Mouse (Mus musculus): ENCODE data around the gene Trex2.
A peak's percentile ranks its signal among the peaks of the same experiment; 100 is the strongest.

Gene Trex2

GRCm38 (mm10) chrX:73435252-73435651, at the start of gene Trex2:
Gene Trex2, minus strand, starts transcription at chrX:73435344.
- no peak for DNase-seq

DNA sequence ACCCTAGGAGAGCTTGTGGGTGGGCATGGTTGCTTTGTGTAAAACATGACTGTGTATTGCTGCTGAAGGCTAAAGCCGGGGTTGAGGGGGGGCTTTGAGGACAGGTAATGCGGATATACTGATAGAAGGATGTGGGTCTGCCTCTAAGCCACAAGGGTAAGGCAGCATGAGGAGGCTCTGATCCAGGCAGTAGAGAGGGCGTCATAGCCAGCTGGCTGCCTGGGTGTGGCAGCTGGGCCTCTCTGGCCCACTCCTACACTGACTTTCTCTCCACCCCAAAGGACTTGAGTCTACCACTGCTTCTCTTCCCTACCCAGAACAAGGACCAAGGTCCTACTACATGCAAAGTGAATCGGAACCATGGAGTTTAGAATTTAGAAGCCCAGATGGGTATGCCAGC, 49.7 kb upstream of the Trex2 start:
- no peak for DNase-seq

- DNase-seq = no peak
These were observed 48.9 kb upstream of the Trex2 start for GRCm38 (mm10) chrX:73484076-73484475.

DNA sequence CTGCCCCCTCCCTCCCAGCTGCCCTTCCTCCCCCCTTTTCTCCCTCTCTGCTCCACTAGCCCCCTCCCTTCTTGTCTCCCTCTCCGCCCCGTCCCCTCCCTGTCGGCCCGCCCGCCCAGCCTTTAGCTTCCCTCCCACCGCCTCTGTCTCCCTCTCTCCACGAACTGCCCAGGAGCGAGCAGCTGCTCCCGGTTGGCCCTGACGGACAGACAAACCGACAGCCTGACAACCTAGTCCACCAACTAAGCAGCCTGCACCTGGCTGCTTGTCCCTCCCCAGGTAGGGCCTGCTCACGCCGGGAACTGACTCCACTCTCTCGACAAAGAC, 48.3 kb upstream of the Trex2 start, which contains the start of gene Bgn:
Bgn (plus strand) TSS at position 119 of the 327 bp plus-strand sequence.
- DNase-seq = no peak

DNA sequence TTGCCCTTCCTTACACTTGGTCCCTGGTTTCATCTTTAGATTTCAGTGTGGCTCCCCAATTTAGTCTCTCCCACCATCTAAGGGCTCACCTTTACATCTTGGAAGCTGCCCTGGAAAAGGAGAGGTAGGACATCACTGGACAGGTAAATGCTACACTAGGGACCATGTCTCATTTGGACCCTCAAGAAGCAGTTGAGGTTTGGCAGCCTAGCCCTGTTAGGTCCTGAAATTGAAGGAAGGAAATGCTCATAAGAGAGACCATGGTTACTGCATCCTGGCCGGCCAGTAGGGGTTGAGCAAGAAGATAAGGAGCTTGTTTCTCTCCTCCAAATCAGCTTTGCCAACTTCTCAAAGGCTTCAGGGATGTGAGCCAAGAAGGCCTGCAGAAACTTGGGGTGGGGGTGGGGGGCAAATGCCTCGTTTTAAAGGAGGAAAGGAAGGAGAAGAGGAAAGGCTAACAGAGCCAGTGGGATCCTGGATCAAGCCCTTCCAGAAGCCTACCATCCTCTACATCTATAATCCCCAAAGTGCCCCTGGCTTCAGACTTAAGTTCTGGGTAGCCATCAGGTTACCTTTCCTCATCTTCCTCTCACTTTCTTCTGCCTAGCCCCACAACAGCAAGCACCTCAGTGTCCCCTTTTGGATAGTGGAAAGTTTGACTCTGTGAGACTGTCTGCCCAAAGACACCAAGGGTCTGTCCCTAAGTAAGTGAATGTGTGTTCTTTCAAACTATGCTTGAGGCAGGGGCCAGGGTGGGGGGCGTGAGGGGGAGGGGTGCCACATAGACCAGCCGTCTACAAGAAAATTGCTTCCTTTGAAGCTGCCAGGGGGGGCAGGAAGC, 47.7 kb upstream of the Trex2 start:
- DNase-seq = no peak

DNA sequence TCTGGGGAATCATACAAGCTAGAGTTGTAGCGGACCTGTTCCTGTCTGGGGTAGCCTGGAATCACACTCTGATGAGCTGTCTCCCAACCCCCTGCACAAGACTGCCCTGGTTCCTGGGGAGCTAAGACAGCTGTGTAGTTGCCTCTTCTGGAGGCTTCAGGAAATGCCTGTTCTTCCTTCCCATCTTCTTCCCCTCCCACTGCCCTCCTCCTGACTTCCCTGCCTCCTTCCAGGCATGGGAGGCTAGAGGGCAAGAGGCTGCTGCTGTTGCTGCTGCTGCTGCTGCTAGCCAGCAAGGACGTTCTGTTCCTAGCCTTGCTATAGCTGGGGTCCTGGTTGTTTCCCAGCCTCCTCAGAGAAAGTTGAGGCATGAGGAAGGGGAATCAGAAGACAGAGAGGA, 45.2 kb upstream of the Trex2 start:
- DNase-seq = no peak

DNA sequence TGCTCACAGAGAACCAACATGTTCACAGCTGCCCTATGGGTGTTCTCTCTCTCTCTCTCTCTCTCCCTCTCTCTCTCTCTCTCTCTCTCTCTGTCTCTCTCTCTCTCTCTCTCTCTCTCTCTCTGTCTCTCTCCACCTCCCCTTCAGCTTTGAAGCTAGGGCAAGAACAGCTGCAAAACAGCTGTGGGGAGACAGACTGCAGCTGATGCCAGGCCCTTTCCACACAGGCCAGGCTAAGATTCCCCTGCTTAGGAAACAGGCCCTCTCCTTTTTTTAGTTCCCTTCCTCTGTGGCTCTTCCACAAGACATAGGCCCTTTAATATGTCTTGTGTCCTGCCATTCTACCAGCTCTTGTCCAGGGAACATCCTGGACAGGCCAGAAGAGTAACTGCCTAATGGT, 44.5 kb upstream of the Trex2 start:
- no peak for DNase-seq

GRCm38 (mm10) chrX:73477500-73477899, 42.4 kb upstream of the Trex2 start:
- no peak for DNase-seq

DNA sequence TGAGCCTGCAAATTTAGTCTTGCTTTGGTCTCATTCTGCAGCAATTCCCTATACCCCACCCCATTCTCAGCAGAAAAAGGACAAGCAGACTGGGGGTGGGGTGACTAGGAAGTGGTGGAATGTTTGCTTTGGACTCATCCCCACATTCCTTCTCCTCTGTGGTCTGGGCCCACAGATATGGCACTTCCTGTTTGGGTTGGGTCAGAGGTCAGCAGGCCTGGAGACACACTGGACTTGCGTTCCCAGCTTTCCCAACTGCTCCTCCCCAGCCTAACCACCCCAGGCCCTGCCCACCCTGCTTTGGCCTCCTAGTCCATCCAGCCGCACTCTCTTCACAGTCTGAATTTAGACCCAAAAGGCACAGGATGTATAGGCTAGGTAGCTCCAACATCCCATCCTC, 41.5 kb upstream of the Trex2 start:
- DNase-seq = no peak

DNA sequence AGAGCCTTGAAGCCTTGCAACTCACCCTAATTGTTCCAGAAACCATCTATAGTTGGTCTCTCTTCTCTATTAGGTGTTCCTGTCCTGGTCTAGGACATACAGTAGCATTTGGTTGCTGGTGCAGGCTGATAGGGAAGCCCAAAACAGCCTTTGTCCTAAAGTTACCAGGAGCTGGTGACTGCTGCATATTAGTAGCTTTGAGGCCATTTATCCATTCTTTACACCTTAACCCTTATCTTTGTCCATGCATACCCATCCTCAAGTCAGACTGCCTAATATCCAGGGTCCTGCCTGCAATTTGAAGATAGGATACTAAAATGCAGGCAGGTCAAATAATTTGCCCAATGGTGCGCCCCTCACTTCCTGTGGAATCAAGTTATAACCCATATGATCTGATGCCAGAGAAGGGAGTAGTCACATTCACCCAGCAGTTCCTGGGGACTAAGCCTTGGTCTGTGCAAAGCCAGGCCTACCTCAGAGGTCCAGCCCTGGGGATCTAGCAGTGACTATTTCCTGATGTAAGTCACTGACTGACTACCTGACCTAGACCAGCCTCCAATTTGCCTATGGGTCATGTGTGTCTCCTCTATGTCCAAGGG, 40.6 kb upstream of the Trex2 start:
- no peak for DNase-seq

GRCm38 (mm10) chrX:73474340-73475165, 39.4 kb upstream of the Trex2 start:
- no peak for DNase-seq

GRCm38 (mm10) chrX:73471764-73472163, 36.6 kb upstream of the Trex2 start:
- DNase-seq = no peak

DNA sequence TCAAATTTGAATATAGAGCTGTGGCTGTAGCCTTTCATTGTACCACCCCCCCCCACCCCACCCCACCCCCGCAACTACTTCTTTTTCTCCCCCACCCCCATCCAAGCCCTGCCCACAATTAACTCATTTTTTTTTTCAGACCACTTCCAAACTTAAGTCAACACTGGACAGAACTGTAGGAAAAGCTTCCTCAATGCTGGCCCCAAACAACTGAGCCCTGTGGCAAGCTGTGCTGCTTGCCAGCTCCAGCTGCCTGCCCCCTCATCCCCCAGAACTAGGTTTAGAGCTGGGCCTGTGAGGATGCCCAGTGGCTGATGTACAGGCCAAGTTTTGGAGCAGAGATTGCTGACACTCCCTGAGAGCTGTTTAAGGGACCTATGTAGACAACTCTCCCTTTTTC, 33.6 kb upstream of the Trex2 start:
- no peak for DNase-seq

- no peak for DNase-seq
These were observed 33.2 kb upstream of the Trex2 start for GRCm38 (mm10) chrX:73468330-73468729.

DNA sequence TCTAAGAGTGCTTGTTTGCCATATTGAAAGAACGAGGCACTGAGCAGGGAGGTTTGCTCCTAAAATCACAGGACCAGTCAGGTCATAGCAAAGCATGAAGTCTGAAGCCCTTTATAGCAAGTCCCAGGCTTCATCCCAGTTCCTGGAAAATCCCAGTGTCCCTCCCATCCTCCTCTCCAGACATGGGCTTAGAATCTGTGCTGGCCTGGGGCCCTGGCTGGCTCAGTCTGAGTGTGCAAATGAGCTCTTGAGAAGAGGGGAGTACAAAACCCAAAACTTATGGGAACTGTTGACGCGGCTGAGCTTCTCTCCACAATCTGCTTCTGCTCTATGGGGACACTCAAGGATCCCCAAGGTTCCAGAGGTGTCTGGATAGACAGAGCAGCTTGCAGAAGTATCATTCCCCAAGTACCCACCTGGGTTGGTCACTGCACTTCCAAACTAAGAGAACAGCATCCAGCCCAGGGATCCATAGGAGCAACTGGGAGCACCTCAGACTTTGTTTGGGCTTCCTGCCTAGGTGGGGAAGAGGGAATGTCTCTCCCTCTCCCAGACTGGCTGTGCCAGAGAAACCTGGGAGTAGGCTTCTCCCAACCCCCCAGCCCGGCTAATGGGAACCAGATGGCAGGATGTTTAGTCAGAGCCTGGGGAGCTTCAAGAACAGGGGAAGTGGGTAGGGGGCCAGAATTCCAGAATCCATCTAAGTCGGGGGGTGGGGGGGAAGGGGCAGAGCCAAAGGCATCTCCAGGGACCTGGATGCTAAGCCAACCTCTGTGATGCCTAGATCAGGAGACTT, 32.5 kb upstream of the Trex2 start:
- no peak for DNase-seq

DNA sequence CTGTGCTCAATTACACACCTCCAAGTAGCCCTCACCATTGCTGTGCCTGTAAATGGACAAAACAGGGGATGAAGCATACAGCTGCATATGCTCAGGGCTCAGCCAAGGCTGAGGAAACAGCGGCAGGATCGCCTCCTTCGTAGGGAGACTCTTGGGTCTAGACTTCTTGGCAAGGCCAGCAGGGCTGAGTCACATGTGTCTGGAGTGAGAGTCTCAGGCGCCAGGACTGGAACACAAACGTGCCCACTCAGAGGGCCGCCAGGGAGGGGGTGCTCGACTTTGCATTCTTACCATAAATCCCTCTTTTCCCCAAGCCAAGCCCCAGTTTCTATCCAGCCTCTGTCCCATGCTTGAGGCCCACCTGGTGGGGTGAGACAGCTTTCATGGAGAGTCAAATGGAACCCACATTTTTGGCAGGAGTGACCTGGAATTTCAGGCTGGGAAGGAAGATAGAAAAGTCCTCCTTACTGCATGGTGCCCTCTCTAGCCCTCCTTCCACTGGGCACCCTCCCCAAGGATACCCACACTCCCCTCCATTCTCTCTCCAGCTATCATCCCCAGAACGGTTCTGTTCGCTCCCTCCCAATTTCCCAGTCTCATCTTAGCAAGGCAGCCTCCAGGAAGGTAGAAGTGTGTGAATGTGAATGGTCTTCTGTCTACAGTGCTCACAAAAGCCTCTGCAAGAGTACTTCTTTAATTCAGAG, 30.5 kb upstream of the Trex2 start:
- no peak for DNase-seq

GRCm38 (mm10) chrX:73460792-73461191, 25.6 kb upstream of the Trex2 start:
- DNase-seq = no peak

GRCm38 (mm10) chrX:73458877-73459392, 23.8 kb upstream of the Trex2 start, which contains the start of gene Haus7:
Gene Haus7, minus strand, starts transcription at chrX:73459044.
- peak; percentile 83 to 96 for DNase-seq

DNA sequence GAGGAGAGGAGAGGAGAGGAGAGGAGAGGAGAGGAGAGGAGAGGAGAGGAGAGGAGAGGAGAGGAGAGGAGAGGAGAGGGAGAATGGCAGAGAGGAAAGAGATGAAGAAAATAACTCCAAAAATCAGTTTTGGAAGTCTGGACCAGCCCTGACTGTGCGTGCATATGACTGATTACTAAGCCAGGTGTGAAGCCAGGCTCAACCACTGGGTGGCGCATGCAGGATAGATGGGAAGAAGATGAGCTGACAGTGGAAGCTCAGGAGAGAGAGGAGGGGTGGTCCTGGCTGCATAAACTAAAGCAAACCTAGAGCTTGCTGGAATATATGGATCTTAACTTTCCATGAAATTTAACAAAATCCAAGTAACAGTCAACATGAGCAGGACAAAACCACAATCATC, 16.8 kb upstream of the Trex2 start:
- peak; percentile 77 for DNase-seq

- DNase-seq = no peak
These were observed 6.3 kb upstream of the Trex2 start for GRCm38 (mm10) chrX:73441428-73441827.

DNA sequence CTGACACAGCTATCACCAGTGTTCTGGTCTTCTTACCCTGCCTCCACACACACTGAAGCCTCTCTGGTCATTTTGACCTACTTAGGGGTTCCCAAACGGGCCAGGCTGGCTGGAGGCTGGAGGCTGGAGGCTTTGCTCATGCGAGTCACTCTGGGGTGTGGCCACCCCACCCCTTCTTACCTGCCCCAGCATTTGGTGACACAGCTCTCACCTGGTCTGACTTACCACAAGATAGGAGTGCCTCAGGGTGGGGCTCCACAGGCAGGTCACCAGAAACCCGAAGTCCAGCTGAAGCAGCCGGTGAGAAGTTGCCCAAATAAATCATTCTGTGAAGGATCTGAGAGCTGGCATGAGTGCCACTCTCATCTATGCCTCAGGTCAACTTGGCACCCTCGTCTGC, 2.3 kb downstream of the Trex2 start:
- no peak for DNase-seq

GRCm38 (mm10) chrX:73430036-73430435, 5.1 kb downstream of the Trex2 start:
- DNase-seq = no peak

Data from cerebellum, adult 18-20 months (tissue).